Mouse (Mus musculus) embryonic stem cell, embryonic (primary cell): ENCODE results near the gene Etv2.

Experiments used
- CTCF ChIA-PET, 4 experiments: fragments of 300-600 bp in 2 of 4; fragments of 350-600 bp in 2 of 4; sonication (Branson Sonifier 250); formaldehyde crosslinking; loops; one replicate each; lab custom pipeline; 2022; ENCODE audit warnings: inconsistent platforms in 2 of 4; lab: Charles Lee
- POLR2A ChIA-PET, 4 experiments: fragments of 300-600 bp in 2 of 4; fragments of 350-600 bp in 2 of 4; sonication (Branson Sonifier 250); formaldehyde crosslinking; loops; one replicate each; lab custom pipeline; 2022; ENCODE audit warnings: antibody characterized with exemption in 4 of 4, inconsistent platforms in 1 of 4; lab: Charles Lee

Etv2 gene

GRCm38 (mm10) chr7:30626647-30627046 lies 9.0 kb downstream of the Etv2 start:
- ChIA-PET POLR2A (interaction anchor here in 3 of 4 experiments (0.7 to 2.5 kb wide), 24 partner anchors 8 to 395 kb away, joined by 3 to 20 read pairs (median 6); partner anchors contain the start of genes Haus5 (in 2 of the 3), Aplp1 (in 1 of the 3), E130208F15Rik (in 1 of the 3) and Etv2 (in 1 of the 3)), CTCF (interaction anchor here in 2 of 4 experiments (0.7 to 1.5 kb wide), 8 partner anchors 8 to 428 kb away, joined by 3 to 8 read pairs (median 3); partner anchors contain the start of gene Capns1 (in 1 of the 2))

GRCm38 (mm10) chr7:30625530-30626384 lies 9.9 kb downstream of the Etv2 start, which contains the start of gene Cox6b1:
Gene Cox6b1 (minus strand): TSS chr7:30626151.
- CTCF ChIA-PET = interaction anchor here in 3 of 4 experiments (0.6 to 1.9 kb wide), 26 partner anchors 9 to 531 kb away, joined by 3 to 16 read pairs (median 3); partner anchors contain the start of genes Prodh2 (in 2 of the 3), Capns1 (in 1 of the 3), Etv2 (in 1 of the 3) and Gramd1a (in 1 of the 3)
- POLR2A ChIA-PET = interaction anchor here (0.5 to 2.5 kb wide), 52 partner anchors 8 to 394 kb away, joined by 3 to 20 read pairs (median 4); partner anchors contain the start of genes Haus5 (in 2 of the 4), Kmt2b (in 2 of the 4), Proser3 (in 2 of the 4) and Aplp1 (in 1 of the 4)

GRCm38 (mm10) chr7:30619202-30619601 lies 16.4 kb downstream of the Etv2 start:
- POLR2A ChIA-PET = interaction anchor here in 3 of 4 experiments (0.6 to 1.5 kb wide), 7 partner anchors 10 to 298 kb away, joined by 3 to 5 read pairs (median 4); partner anchors contain the start of gene E130208F15Rik (in 1 of the 3)
- CTCF ChIA-PET = interaction anchor here in 3 of 4 experiments (0.5 to 1.3 kb wide), 6 partner anchors 9 to 149 kb away, joined by 3 to 5 read pairs (median 4); no protein-coding TSS in a partner anchor

- ChIA-PET CTCF (interaction anchor here in 2 of 4 experiments (0.5 to 1.3 kb wide), 10 partner anchors 8 to 247 kb away, joined by 3 to 9 read pairs (median 4); no protein-coding TSS in a partner anchor), POLR2A (interaction anchor here in 3 of 4 experiments (0.6 to 1.5 kb wide), 7 partner anchors 25 to 1323 kb away, joined by 3 to 5 read pairs (median 3); no protein-coding TSS in a partner anchor)
Observed at GRCm38 (mm10) chr7:30618658-30619057, 17.0 kb downstream of the Etv2 start.

- ChIA-PET CTCF (interaction anchor here (0.6 to 3.2 kb wide), 21 partner anchors 11 to 416 kb away, joined by 3 to 29 read pairs (median 6); partner anchors contain the start of genes Cox6b1 (in 2 of the 4), Capns1 (in 1 of the 4), E130208F15Rik (in 1 of the 4) and Prodh2 (in 1 of the 4)), POLR2A (interaction anchor here (0.7 to 5.6 kb wide), 19 partner anchors 8 to 125 kb away, joined by 3 to 58 read pairs (median 6); partner anchors contain the start of genes Cox6b1 (in 3 of the 4), Hspb6 (in 2 of the 4), Kmt2b (in 2 of the 4) and Proser3 (in 2 of the 4))
Observed at GRCm38 (mm10) chr7:30615049-30615760, 20.4 kb downstream of the Etv2 start.

GRCm38 (mm10) chr7:30614454-30614853 lies 21.2 kb downstream of the Etv2 start:
- POLR2A ChIA-PET = interaction anchor here (0.7 to 5.6 kb wide), 20 partner anchors 7 to 590 kb away, joined by 3 to 58 read pairs (median 6); partner anchors contain the start of genes Cox6b1 (in 3 of the 4), Hspb6 (in 2 of the 4), Kmt2b (in 2 of the 4) and Proser3 (in 2 of the 4)
- CTCF ChIA-PET = interaction anchor here (0.6 to 3.2 kb wide), 32 partner anchors 10 to 1459 kb away, joined by 3 to 29 read pairs (median 5); partner anchors contain the start of genes Cox6b1 (in 1 of the 4), Kmt2b (in 1 of the 4), Prodh2 (in 1 of the 4) and Proser3 (in 1 of the 4)

- POLR2A ChIA-PET = interaction anchor here (0.8 to 5.6 kb wide), 17 partner anchors 9 to 589 kb away, joined by 3 to 58 read pairs (median 8); partner anchors contain the start of genes Cox6b1 (in 3 of the 4), Kmt2b (in 2 of the 4), Hspb6 (in 1 of the 4) and Proser3 (in 1 of the 4)
- CTCF ChIA-PET = interaction anchor here (0.5 to 3.2 kb wide), 58 partner anchors 9 to 1458 kb away, joined by 3 to 29 read pairs (median 4); partner anchors contain the start of genes Cox6b1 (in 2 of the 4), Kmt2b (in 2 of the 4), Alkbh6 (in 1 of the 4) and Haus5 (in 1 of the 4)
Observed at GRCm38 (mm10) chr7:30613529-30614112, 22.0 kb downstream of the Etv2 start.

GRCm38 (mm10) chr7:30612654-30613402 lies 22.8 kb downstream of the Etv2 start, which contains the start of gene Upk1a:
Gene Upk1a (minus strand): TSS chr7:30612847.
- ChIA-PET CTCF (interaction anchor here (0.5 to 3.2 kb wide), 50 partner anchors 9 to 591 kb away, joined by 3 to 29 read pairs (median 4); partner anchors contain the start of genes Cox6b1 (in 2 of the 4), Alkbh6 (in 1 of the 4), Haus5 (in 1 of the 4) and Kmt2b (in 1 of the 4)), POLR2A (interaction anchor here in 2 of 4 experiments (0.6 to 5.6 kb wide), 12 partner anchors 10 to 333 kb away, joined by 3 to 58 read pairs (median 5); partner anchors contain the start of genes Kmt2b (in 2 of the 2), Cox6b1 (in 1 of the 2), Thap8 (in 1 of the 2) and Wdr62 (in 1 of the 2))

GRCm38 (mm10) chr7:30610043-30610442 lies 25.6 kb downstream of the Etv2 start:
- POLR2A ChIA-PET = interaction anchor here in 2 of 4 experiments (0.6 to 5.6 kb wide), 16 partner anchors 10 to 173 kb away, joined by 3 to 79 read pairs (median 4); partner anchors contain the start of genes Kmt2b (in 2 of the 2), Zbtb32 (in 2 of the 2), Cox6b1 (in 1 of the 2) and Haus5 (in 1 of the 2)
- CTCF ChIA-PET = interaction anchor here (0.5 to 4.1 kb wide), 19 partner anchors 9 to 488 kb away, joined by 3 to 43 read pairs (median 3); partner anchors contain the start of genes Kmt2b (in 2 of the 4), Zbtb32 (in 2 of the 4), Cox6b1 (in 1 of the 4) and Prodh2 (in 1 of the 4)

- CTCF ChIA-PET = interaction anchor here (0.5 to 4.1 kb wide), 41 partner anchors 8 to 666 kb away, joined by 3 to 43 read pairs (median 5); partner anchors contain the start of genes Cox6b1 (in 2 of the 4), Kmt2b (in 2 of the 4), Zbtb32 (in 2 of the 4) and E130208F15Rik (in 1 of the 4)
- POLR2A ChIA-PET = interaction anchor here (0.6 to 5.6 kb wide), 41 partner anchors 8 to 328 kb away, joined by 3 to 79 read pairs (median 4); partner anchors contain the start of genes Cox6b1 (in 3 of the 4), Hspb6 (in 3 of the 4), Kmt2b (in 3 of the 4) and Proser3 (in 3 of the 4)
Observed at GRCm38 (mm10) chr7:30608476-30608875, 27.2 kb downstream of the Etv2 start.

- POLR2A ChIA-PET = interaction anchor here (0.6 to 5.6 kb wide), 48 partner anchors 8 to 329 kb away, joined by 3 to 79 read pairs (median 4); partner anchors contain the start of genes Cox6b1 (in 3 of the 4), Hspb6 (in 3 of the 4), Kmt2b (in 3 of the 4) and Proser3 (in 3 of the 4)
- CTCF ChIA-PET = interaction anchor here (0.5 to 4.1 kb wide), 71 partner anchors 9 to 450 kb away, joined by 3 to 43 read pairs (median 4); partner anchors contain the start of genes Cox6b1 (in 3 of the 4), Zbtb32 (in 3 of the 4), Gm49396 (in 2 of the 4) and Hspb6 (in 2 of the 4)
Observed at GRCm38 (mm10) chr7:30607706-30608309, 27.8 kb downstream of the Etv2 start.

- ChIA-PET CTCF (interaction anchor here in 3 of 4 experiments (0.6 to 4.4 kb wide), 10 partner anchors 9 to 273 kb away, joined by 3 to 29 read pairs (median 4); partner anchors contain the start of genes Upk1a (in 2 of the 3) and Kmt2b (in 1 of the 3)), POLR2A (interaction anchor here (0.6 to 5.3 kb wide), 18 partner anchors 9 to 352 kb away, joined by 3 to 85 read pairs (median 4); partner anchors contain the start of genes Kmt2b (in 3 of the 4), Cox6b1 (in 1 of the 4), Hspb6 (in 1 of the 4) and Proser3 (in 1 of the 4))
Observed at GRCm38 (mm10) chr7:30604944-30605343, 30.7 kb downstream of the Etv2 start.

GRCm38 (mm10) chr7:30604424-30604823 lies 31.2 kb downstream of the Etv2 start:
- ChIA-PET CTCF (interaction anchor here (0.6 to 4.4 kb wide), 12 partner anchors 9 to 273 kb away, joined by 3 to 29 read pairs (median 4); partner anchors contain the start of genes Upk1a (in 2 of the 4) and Kmt2b (in 1 of the 4)), POLR2A (interaction anchor here (0.6 to 5.3 kb wide), 21 partner anchors 8 to 352 kb away, joined by 3 to 85 read pairs (median 4); partner anchors contain the start of genes Kmt2b (in 3 of the 4), Cox6b1 (in 1 of the 4), Hspb6 (in 1 of the 4) and Proser3 (in 1 of the 4))
